Comparison of ENCODE assay signal across 8 mouse cellular contexts in genomic region chrX:77509776-77510175, GRCm38 (mm10). TPM values are rescaled to one million over a fixed set of nuclear protein-coding genes. Genes with fewer than 3 reads are reported as not detected.
DNase-seq lines count a peak whose midpoint lies in the region; ATAC-seq and TF ChIP-seq lines count a peak whose summit lies in the region.

No protein-coding gene starts in this region.

- ATAC-seq in heart, embryonic 13.5 days (ENCODE audit: extremely low read depth, insufficient number of reproducible peaks, low FRiP score, low TSS enrichment) = no peak
- ATAC-seq in midbrain, embryonic 11.5 days (ENCODE audit: low FRiP score) = peak; percentile 10; the same call in 1 of the 2 replicates
- 0 out of 2 replicates have a peak, but pooled peaks have one; percentile 5 for ATAC-seq in stomach, embryonic 14.5 days (ENCODE audit: insufficient number of reproducible peaks, insufficient read depth, low FRiP score, low read depth)
- ATAC-seq in megakaryocyte progenitor cell, adult 5-6 weeks (replicated peaks; ENCODE audit: poor library complexity) = no peak; the same call in 1 of the 2 replicates

- no peaks in the 10 kb centered on the region for H3K36me3 ChIP-seq in spleen, adult 2 months (ENCODE audit: control insufficient read depth, insufficient read depth, low read length)
- H3K36me3 ChIP-seq in heart, embryonic 13.5 days = no peaks in the 10 kb centered on the region
- no peaks in the 10 kb centered on the region for H3K36me3 ChIP-seq in midbrain, embryonic 11.5 days (ENCODE audit: control insufficient read depth, insufficient read depth, low read length)
- no peaks in the 10 kb centered on the region for H3K36me3 ChIP-seq in stomach, embryonic 14.5 days (ENCODE audit: control insufficient read depth, insufficient read depth, low read length)

- no peaks in the 10 kb centered on the region for H3K9me3 ChIP-seq in heart, embryonic 13.5 days
- H3K9me3 ChIP-seq in midbrain, embryonic 11.5 days (ENCODE audit: control insufficient read depth, low read length) = no peaks in the 10 kb centered on the region
- H3K9me3 ChIP-seq in stomach, embryonic 14.5 days (ENCODE audit: control insufficient read depth, low read depth, low read length) = no peaks in the 10 kb centered on the region

- peak overlapping the region; percentile 92; the same call in 1 of the 2 replicates for H3K9ac ChIP-seq in heart, embryonic 13.5 days
- H3K9ac ChIP-seq in midbrain, embryonic 11.5 days (ENCODE audit: low read length) = peak overlapping the region; percentile 89
- no peak overlapping the region for H3K9ac ChIP-seq in stomach, embryonic 14.5 days (replicated peaks; ENCODE audit: low read depth, low read length)

- TF ChIP-seq POLR2A in spleen, adult 2 months (IDR thresholded peaks at IDR 0.05; ENCODE audit: low read depth, low read length) = no peak

- H3K4me3 ChIP-seq in spleen, adult 2 months (ENCODE audit: extremely low read depth, insufficient read depth, insufficient read length) = peak overlapping the region; percentile 83; the same call in 1 of the 2 replicates
- peak overlapping the region; percentile 74 for H3K4me3 ChIP-seq in heart, embryonic 13.5 days
- peak overlapping the region; percentile 64; the same call in 1 of the 2 replicates for H3K4me3 ChIP-seq in midbrain, embryonic 11.5 days (ENCODE audit: low read depth, low read length)
- H3K4me3 ChIP-seq in stomach, embryonic 14.5 days (ENCODE audit: low read depth, low read length) = peak overlapping the region; percentile 62; the same call in 1 of the 2 replicates

- H3K27ac ChIP-seq in spleen, adult 2 months (ENCODE audit: insufficient read depth, low read length) = peak overlapping the region; percentile 92
- peak overlapping the region; percentile 96 for H3K27ac ChIP-seq in heart, embryonic 13.5 days (replicated peaks)
- H3K27ac ChIP-seq in midbrain, embryonic 11.5 days (ENCODE audit: low read depth, low read length) = peak overlapping the region; percentile 90
- H3K27ac ChIP-seq in stomach, embryonic 14.5 days (ENCODE audit: low read length) = peak overlapping the region; percentile 96

- peak in 1 of 2 experiments; percentile 7 for DNase-seq in spleen, adult 2 months (ENCODE audit: low read depth in 1 of 2, low spot score in 2 of 2)
- DNase-seq in spleen, postnatal 14 days (ENCODE audit: low spot score in 2 of 2) = no peak
- DNase-seq in cerebellum, adult 18-20 months = peak; percentile 30 to 37
- peak; percentile 32 to 46 for DNase-seq in layer of hippocampus, postnatal 14 days (ENCODE audit: low spot score in 2 of 2)
- DNase-seq in midbrain, embryonic 11.5 days (ENCODE audit: low spot score, missing footprints) = peak; percentile 92

- no peaks in the 10 kb centered on the region for H3K27me3 ChIP-seq in spleen, adult 2 months (ENCODE audit: control insufficient read depth, insufficient read depth, low read length)
- no peaks in the 10 kb centered on the region for H3K27me3 ChIP-seq in heart, embryonic 13.5 days (replicated peaks)
- H3K27me3 ChIP-seq in midbrain, embryonic 11.5 days (ENCODE audit: control insufficient read depth, insufficient read depth, low read length) = no peaks in the 10 kb centered on the region
- no peaks in the 10 kb centered on the region for H3K27me3 ChIP-seq in stomach, embryonic 14.5 days (ENCODE audit: control insufficient read depth, insufficient read depth, low read length)

- H3K4me2 ChIP-seq in heart, embryonic 13.5 days = peak overlapping the region; percentile 70
- H3K4me2 ChIP-seq in midbrain, embryonic 11.5 days = peak overlapping the region; percentile 47
- peak overlapping the region; percentile 40 for H3K4me2 ChIP-seq in stomach, embryonic 14.5 days (replicated peaks; ENCODE audit: low read depth, low read length)

- no peak for TF ChIP-seq CTCF in spleen, adult 2 months (IDR thresholded peaks at IDR 0.05; ENCODE audit: extremely low read depth, insufficient read depth, insufficient read length, insufficient replicate concordance)

- WGBS in spleen, adult 2 months = 24% methylated on average over 10 of the region's 10 CpGs
- WGBS in heart, embryonic 13.5 days = 9% methylated on average over 10 of the region's 10 CpGs
- 13% methylated on average over 10 of the region's 10 CpGs for WGBS in midbrain, embryonic 11.5 days
- 23% methylated on average over 10 of the region's 10 CpGs for WGBS in stomach, embryonic 14.5 days

- peaks cover 3% of the 10 kb centered on the region for H3K4me1 ChIP-seq in spleen, adult 2 months (ENCODE audit: control insufficient read depth, insufficient read depth, insufficient read length)
- H3K4me1 ChIP-seq in heart, embryonic 13.5 days = peaks cover 21% of the 10 kb centered on the region
- peaks cover 6% of the 10 kb centered on the region; the same call in 1 of the 2 replicates for H3K4me1 ChIP-seq in midbrain, embryonic 11.5 days (ENCODE audit: control insufficient read depth, insufficient read depth, low read length)
- peaks cover 6% of the 10 kb centered on the region; the same call in 1 of the 2 replicates for H3K4me1 ChIP-seq in stomach, embryonic 14.5 days (ENCODE audit: control insufficient read depth, insufficient read depth, low read length)

RNA-seq across cellular contexts. Expression of gene Tbl1x, which starts 1.0 kb away (rescaled TPM):
- polyA plus RNA-seq in spleen, adult 2 months (2012; rRNA removed) = 8.0 and 8.3 TPM in 2 replicates
- 51.8 and 55.3 TPM in 2 replicates for polyA plus RNA-seq in heart, embryonic 13.5 days (2015; fragmentation: Nextera tagmentation; extraction: Ambion mirVana)
- 10 to 100 TPM; 39.2 to 39.5 TPM for total RNA-seq in layer of hippocampus, postnatal 14 days (2021)
- 78.6 and 85.1 TPM in 2 replicates for polyA plus RNA-seq in midbrain, embryonic 11.5 days (2014; fragmentation: Nextera tagmentation; extraction: Ambion mirVana)
- polyA plus RNA-seq in stomach, embryonic 14.5 days (2014; fragmentation: Nextera tagmentation; extraction: Ambion mirVana) = 88.9 and 90.1 TPM in 2 replicates
- 52.2 and 57.8 TPM in 2 replicates for total RNA-seq in megakaryocyte progenitor cell, adult 5-6 weeks (2015)
- total RNA-seq in megakaryocyte progenitor cell, adult 5-6 weeks (2017) = 24.7 and 33.8 TPM in 2 replicates

Comparison
In these comparisons a context has a peak if more than half of its experiments do, and no peak if none do; other contexts are left out.
1. DNase-seq: peak in cerebellum, adult 18-20 months (2 of 2), layer of hippocampus, postnatal 14 days (2 of 2) and midbrain, embryonic 11.5 days (single experiment); none in spleen, postnatal 14 days (0 of 2).
2. ATAC-seq: peak in midbrain, embryonic 11.5 days (single experiment) and stomach, embryonic 14.5 days (single experiment); none in heart, embryonic 13.5 days (single experiment) and megakaryocyte progenitor cell, adult 5-6 weeks (single experiment).
3. Peak in every context shown above with its lines, with median percentiles within 50 percentile points of each other: H3K27ac ChIP-seq, H3K4me3 ChIP-seq and H3K4me2 ChIP-seq.